Comparison of ENCODE assay signal across 8 mouse cellular contexts in genomic region chr2:91963443-91963932, GRCm38 (mm10). TPM values are rescaled to one million over a fixed set of nuclear protein-coding genes. Genes with fewer than 3 reads are reported as not detected.
DNase-seq lines count a peak whose midpoint lies in the region; ATAC-seq and TF ChIP-seq lines count a peak whose summit lies in the region.

No protein-coding gene starts in this region.

- ATAC-seq in erythroblast, adult 5-6 weeks (replicated peaks; ENCODE audit: low FRiP score, poor library complexity, severe bottlenecking) = peak; percentile 79
- ATAC-seq in heart, embryonic 11.5 days (replicated peaks; ENCODE audit: insufficient number of reproducible peaks, low FRiP score, low TSS enrichment) = peak; percentile 91
- peak; percentile 93 for ATAC-seq in kidney, embryonic 16.5 days (ENCODE audit: low FRiP score, low TSS enrichment)

- H3K27me3 ChIP-seq in heart, embryonic 11.5 days (ENCODE audit: control insufficient read depth, insufficient read depth, low read length) = no peaks in the 10 kb centered on the region
- H3K27me3 ChIP-seq in kidney, embryonic 16.5 days (ENCODE audit: insufficient read depth, low read length) = no peaks in the 10 kb centered on the region

- H3K9me3 ChIP-seq in heart, embryonic 11.5 days (replicated peaks; ENCODE audit: control insufficient read depth, low read length) = no peaks in the 10 kb centered on the region
- H3K9me3 ChIP-seq in kidney, embryonic 16.5 days (ENCODE audit: low read length) = no peaks in the 10 kb centered on the region

- peak overlapping the region; percentile 73 for H3K4me3 ChIP-seq in heart, embryonic 11.5 days (ENCODE audit: low read depth, low read length)
- H3K4me3 ChIP-seq in kidney, embryonic 16.5 days (ENCODE audit: low read length) = peak overlapping the region; percentile 88

- no peaks in the 10 kb centered on the region for H3K36me3 ChIP-seq in heart, embryonic 11.5 days (ENCODE audit: control insufficient read depth, insufficient read depth, low read length)
- no peaks in the 10 kb centered on the region for H3K36me3 ChIP-seq in kidney, embryonic 16.5 days (ENCODE audit: insufficient read depth, low read length)

- peaks cover 57% of the 10 kb centered on the region for H3K4me1 ChIP-seq in heart, embryonic 11.5 days (ENCODE audit: control insufficient read depth, insufficient read depth, low read length)
- H3K4me1 ChIP-seq in kidney, embryonic 16.5 days (ENCODE audit: insufficient read depth, low read length) = peaks cover 37% of the 10 kb centered on the region

- H3K27ac ChIP-seq in heart, embryonic 11.5 days (ENCODE audit: low read depth, low read length) = peak overlapping the region; percentile 85
- H3K27ac ChIP-seq in kidney, embryonic 16.5 days (ENCODE audit: low read length) = peak overlapping the region; percentile 73

- TF ChIP-seq CTCF in brain, embryonic 14.5 days (IDR thresholded peaks at IDR 0.05; ENCODE audit: borderline replicate concordance, extremely low read depth, insufficient read depth, insufficient read length) = peak; percentile 90

- peak; percentile 93 for TF ChIP-seq POLR2A in brain, embryonic 14.5 days (IDR thresholded peaks at IDR 0.05; ENCODE audit: borderline replicate concordance, extremely low read depth, insufficient read depth, insufficient read length, poor library complexity, severe bottlenecking)

- H3K9ac ChIP-seq in heart, embryonic 11.5 days (ENCODE audit: low read depth, low read length) = peak overlapping the region; percentile 85
- H3K9ac ChIP-seq in kidney, embryonic 16.5 days (replicated peaks; ENCODE audit: low read length) = peak overlapping the region; percentile 91

- H3K4me2 ChIP-seq in heart, embryonic 11.5 days = peak overlapping the region; percentile 85
- peak overlapping the region; percentile 90 for H3K4me2 ChIP-seq in kidney, embryonic 16.5 days (replicated peaks; ENCODE audit: low read depth, low read length)

- peak; percentile 95 for DNase-seq in CD4-positive helper T cell, adult 2 months (ENCODE audit: low read depth, low spot score)
- peak; percentile 96 for DNase-seq in brain, embryonic 14.5 days (ENCODE audit: low read depth)
- DNase-seq in liver = peak; percentile 94
- peak; percentile 93 to 97 for DNase-seq in monocyte, adult 2 months (ENCODE audit: low read depth in 1 of 2, low spot score in 2 of 2)
- DNase-seq in spleen, postnatal 14 days (ENCODE audit: low spot score in 2 of 2) = peak; percentile 90 to 96

- WGBS in heart, embryonic 11.5 days (ENCODE audit: insufficient replicate concordance) = under 1% methylated on average over 56 of the region's 57 CpGs
- under 1% methylated on average over 45 of the region's 57 CpGs for WGBS in kidney, embryonic 16.5 days

RNA-seq across cellular contexts. Expression of gene Dgkz, which starts 12.2 kb away (rescaled TPM):
- 89.7 and 102 TPM in 2 replicates for polyA plus RNA-seq in brain, embryonic 14.5 days (2012; rRNA removed)
- total RNA-seq in erythroblast, adult 5-6 weeks (2015; ENCODE audit: low replicate concordance) = 35.9 and 75.1 TPM in 2 replicates
- total RNA-seq in erythroblast, adult 5-6 weeks (2017; ENCODE audit: low replicate concordance) = 13.7 and 19.5 TPM in 2 replicates
- polyA plus RNA-seq in heart, embryonic 11.5 days (2014; fragmentation: Nextera tagmentation; extraction: Ambion mirVana) = 42.1 and 49.6 TPM in 2 replicates
- 52.0 and 52.1 TPM in 2 replicates for polyA plus RNA-seq in kidney, embryonic 16.5 days (2015; fragmentation: Nextera tagmentation; extraction: Ambion mirVana)

RNA-seq across cellular contexts. Expression of gene Gm9821, which starts 18.0 kb away (rescaled TPM):
- not detected in 2 replicates for polyA plus RNA-seq in brain, embryonic 14.5 days (2012; rRNA removed)
- total RNA-seq in erythroblast, adult 5-6 weeks (2015; ENCODE audit: low replicate concordance) = not detected in 2 replicates
- 0.28 TPM in 1 of 2 replicates, not detected in the other for total RNA-seq in erythroblast, adult 5-6 weeks (2017; ENCODE audit: low replicate concordance)
- 1.8 and 2.8 TPM in 2 replicates for polyA plus RNA-seq in heart, embryonic 11.5 days (2014; fragmentation: Nextera tagmentation; extraction: Ambion mirVana)
- 0.27 and 0.71 TPM in 2 replicates for polyA plus RNA-seq in kidney, embryonic 16.5 days (2015; fragmentation: Nextera tagmentation; extraction: Ambion mirVana)

RNA-seq across cellular contexts. Expression of gene Mdk, which starts 31.4 kb away (rescaled TPM):
- polyA plus RNA-seq in brain, embryonic 14.5 days (2012; rRNA removed) = 198 and 297 TPM in 2 replicates
- total RNA-seq in erythroblast, adult 5-6 weeks (2015; ENCODE audit: low replicate concordance) = 1.9 TPM in 1 of 2 replicates, not detected in the other
- total RNA-seq in erythroblast, adult 5-6 weeks (2017; ENCODE audit: low replicate concordance) = 0.77 TPM in 1 of 2 replicates, not detected in the other
- 842 and 965 TPM in 2 replicates for polyA plus RNA-seq in heart, embryonic 11.5 days (2014; fragmentation: Nextera tagmentation; extraction: Ambion mirVana)
- 1,159 and 1,184 TPM in 2 replicates for polyA plus RNA-seq in kidney, embryonic 16.5 days (2015; fragmentation: Nextera tagmentation; extraction: Ambion mirVana)

RNA-seq across cellular contexts. Expression of gene Chrm4, which starts 36.4 kb away (rescaled TPM):
- 2.0 and 2.5 TPM in 2 replicates for polyA plus RNA-seq in brain, embryonic 14.5 days (2012; rRNA removed)
- not detected in 2 replicates for total RNA-seq in erythroblast, adult 5-6 weeks (2015; ENCODE audit: low replicate concordance)
- total RNA-seq in erythroblast, adult 5-6 weeks (2017; ENCODE audit: low replicate concordance) = not detected in 2 replicates
- polyA plus RNA-seq in heart, embryonic 11.5 days (2014; fragmentation: Nextera tagmentation; extraction: Ambion mirVana) = not detected in 2 replicates
- 0.11 and 0.19 TPM in 2 replicates for polyA plus RNA-seq in kidney, embryonic 16.5 days (2015; fragmentation: Nextera tagmentation; extraction: Ambion mirVana)

Comparison
In these comparisons a context has a peak if more than half of its experiments do, and no peak if none do; other contexts are left out.
1. Peak in every context shown above with its lines: DNase-seq, ATAC-seq, H3K4me3 ChIP-seq and H3K27ac ChIP-seq.